Mouse (Mus musculus) ES-Bruce4 (cell line): ENCODE results near the gene Slc22a2.

ENCODE experiments used
- CTCF ChIP-seq: IDR thresholded peaks from one replicate; pipeline ENCODE4 v1.8.1; 2011; ENCODE audit warnings: low read depth, low read length
- POLR2A ChIP-seq: IDR thresholded peaks from one replicate; pipeline ENCODE4 v1.8.1; 2011; ENCODE audit warnings: low read length; ENCODE audit not compliant: insufficient read depth

GRCm38 (mm10) chr17:12671029-12671605, 87.2 kb downstream of the Slc22a2 start:
- TF ChIP-seq POLR2A (no peak), CTCF (no peak)
